Mouse (Mus musculus) myocyte (in vitro differentiated cells): ENCODE results near the gene Actn4. TPM values are rescaled to one million over a fixed set of nuclear protein-coding genes. Genes with fewer than 3 reads are reported as not detected.

Experiments
- H3K27me3 ChIP-seq: one replicate; pipeline ENCODE4 v1.6.1; 2011; ENCODE audit not compliant: control insufficient read depth, insufficient read depth, insufficient read length
- H3K36me3 ChIP-seq: one replicate; pipeline ENCODE4 v1.6.1; 2011; ENCODE audit not compliant: control insufficient read depth, insufficient read depth
- H3K4me2 ChIP-seq: one replicate; pipeline ENCODE4 v1.6.1; 2011; ENCODE audit warnings: low read depth, control low read depth
- H3K4me3 ChIP-seq: one replicate; pipeline ENCODE4 v1.5.1; 2011; ENCODE audit warnings: mild to moderate bottlenecking, control low read depth, moderate library complexity
- H3K79me2 ChIP-seq: one replicate; pipeline ENCODE4 v1.6.1; 2011; ENCODE audit not compliant: control insufficient read depth, insufficient read depth
- H3ac ChIP-seq: one replicate; pipeline ENCODE4 v1.6.1; 2011; ENCODE audit not compliant: control insufficient read depth, insufficient read length
- CEBPB ChIP-seq: IDR thresholded peaks from 2 replicates; pipeline ENCODE4 v1.6.1; 2011; ENCODE audit warnings: mild to moderate bottlenecking, moderate library complexity; ENCODE audit not compliant: poor library complexity, insufficient read depth, severe bottlenecking
- E2F4 ChIP-seq: IDR thresholded peaks from one replicate; pipeline ENCODE4 v1.6.1; 2011; ENCODE audit warnings: mild to moderate bottlenecking, control low read depth, moderate library complexity; ENCODE audit not compliant: insufficient read depth
- MAX ChIP-seq: IDR thresholded peaks from one replicate; pipeline ENCODE4 v1.6.1; 2011; ENCODE audit warnings: low read depth, mild to moderate bottlenecking, control low read depth
- MYOD1 ChIP-seq, 3 experiments: IDR thresholded peaks; one replicate each; pipeline ENCODE4 v1.6.1; 2011; ENCODE audit warnings: control low read depth in 2 of 3, low read depth in 2 of 3, mild to moderate bottlenecking in 2 of 3, moderate library complexity in 1 of 3; ENCODE audit not compliant: insufficient read length in 2 of 3, control insufficient read depth in 1 of 3
- MYOG ChIP-seq, 3 experiments: IDR thresholded peaks; one replicate each; pipeline ENCODE4 v1.6.1; 2011; ENCODE audit warnings: control low read depth in 2 of 3, low read depth in 2 of 3, mild to moderate bottlenecking in 2 of 3; ENCODE audit not compliant: insufficient read length in 2 of 3, control insufficient read depth in 1 of 3, insufficient read depth in 1 of 3
- POLR2A ChIP-seq: IDR thresholded peaks from one replicate; pipeline ENCODE4 v1.6.1; 2011; ENCODE audit warnings: low read depth, mild to moderate bottlenecking, control low read depth, moderate library complexity; ENCODE audit not compliant: insufficient read length
- POLR2AphosphoS2 ChIP-seq: IDR thresholded peaks from one replicate; pipeline ENCODE4 v1.6.1; 2011; ENCODE audit warnings: low read depth, control low read depth; ENCODE audit not compliant: insufficient read length
- REST ChIP-seq: IDR thresholded peaks from one replicate; pipeline ENCODE4 v1.6.1; 2011; ENCODE audit warnings: mild to moderate bottlenecking, control low read depth, moderate library complexity; ENCODE audit not compliant: insufficient read depth, insufficient read length
- SRF ChIP-seq: IDR thresholded peaks from one replicate; pipeline ENCODE4 v1.6.1; 2011; ENCODE audit warnings: low read depth; ENCODE audit not compliant: control insufficient read depth, insufficient read length
- TCF12 ChIP-seq: IDR thresholded peaks from one replicate; pipeline ENCODE4 v1.6.1; 2011; ENCODE audit warnings: mild to moderate bottlenecking, control low read depth; ENCODE audit not compliant: poor library complexity, insufficient read depth, severe bottlenecking
- TCF3 ChIP-seq: IDR thresholded peaks from one replicate; pipeline ENCODE4 v1.6.1; 2011; ENCODE audit warnings: low read depth, control low read depth; ENCODE audit not compliant: insufficient read length
- USF1 ChIP-seq: IDR thresholded peaks from one replicate; pipeline ENCODE4 v1.6.1; 2011; ENCODE audit warnings: low read depth, mild to moderate bottlenecking, control low read depth, moderate library complexity
- polyA plus RNA-seq: library from polyadenylated mRNA; unstranded; fragments of >200 nt; fragmentation: generic; extraction: Trizol; gene quantifications from one replicate; pipeline ENCODE4 v1.2.1, GENCODE M21; 2012; ENCODE audit warnings: missing spikeins

Gene Actn4
- polyA plus RNA-seq, 1 experiment, result 270 TPM

GRCm38 (mm10) chr7:28958770-28959169 is 3.4 kb downstream of the Actn4 start:
- H3K4me3 ChIP-seq, result peak overlapping the region; percentile 56
- peaks cover 83% of the 10 kb centered on the region for H3K79me2 ChIP-seq
- no peaks in the 10 kb centered on the region for H3K27me3 ChIP-seq
- peak overlapping the region; percentile 83 for H3K4me2 ChIP-seq
- H3K36me3 ChIP-seq, result no peaks in the 10 kb centered on the region
- TF ChIP-seq E2F4 (no peak), REST (no peak), SRF (no peak), TCF12 (no peak), MAX (no peak)
- no peak overlapping the region for H3ac ChIP-seq

DNA sequence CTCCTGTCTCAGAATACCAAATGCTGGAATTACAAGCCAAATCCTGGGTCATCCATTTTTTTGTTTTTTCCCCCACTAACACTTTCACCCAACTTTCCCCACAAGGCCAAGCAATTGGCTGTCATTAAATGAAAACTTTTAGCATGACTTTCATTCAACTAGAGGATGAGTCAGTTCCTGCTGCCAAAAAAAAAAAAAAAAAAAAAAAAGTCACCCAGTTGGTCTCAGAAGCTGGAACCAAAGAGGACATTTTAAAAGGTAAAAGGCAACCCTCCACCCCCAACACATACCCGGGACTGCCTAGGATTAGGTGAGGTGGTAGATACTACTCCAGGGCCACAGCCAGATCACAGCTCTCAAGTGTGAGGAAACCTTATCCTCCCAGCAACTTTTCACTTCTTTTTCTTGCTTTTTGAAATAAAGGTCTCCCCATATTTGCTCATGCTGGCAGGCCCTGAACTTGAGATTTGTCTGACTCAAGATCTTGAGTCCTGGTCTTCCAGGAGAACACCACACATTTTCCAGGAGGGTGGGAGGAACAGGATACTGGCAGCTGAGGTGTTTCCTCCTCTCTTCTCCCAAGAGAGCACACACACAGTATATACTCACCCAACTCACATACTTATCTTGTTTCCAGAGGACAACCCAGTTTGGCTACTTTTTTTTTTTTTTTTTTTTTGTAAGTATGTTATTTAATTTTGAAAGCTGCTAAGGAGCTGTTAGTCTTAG is 4.0 kb downstream of the Actn4 start:
- Histone ChIP-seq H3ac (no peak overlapping the region), H3K4me2 (peak overlapping the region; percentile 83), H3K36me3 (no peaks in the 10 kb centered on the region), H3K79me2 (peaks cover 84% of the 10 kb centered on the region), H3K4me3 (peak overlapping the region; percentile 56), H3K27me3 (no peaks in the 10 kb centered on the region)
- TF ChIP-seq TCF3, result no peak
- TF ChIP-seq TCF12, result no peak
- no peak for TF ChIP-seq SRF
- no peak for TF ChIP-seq CEBPB
- TF ChIP-seq REST, result no peak
- no peak for TF ChIP-seq POLR2AphosphoS2

DNA sequence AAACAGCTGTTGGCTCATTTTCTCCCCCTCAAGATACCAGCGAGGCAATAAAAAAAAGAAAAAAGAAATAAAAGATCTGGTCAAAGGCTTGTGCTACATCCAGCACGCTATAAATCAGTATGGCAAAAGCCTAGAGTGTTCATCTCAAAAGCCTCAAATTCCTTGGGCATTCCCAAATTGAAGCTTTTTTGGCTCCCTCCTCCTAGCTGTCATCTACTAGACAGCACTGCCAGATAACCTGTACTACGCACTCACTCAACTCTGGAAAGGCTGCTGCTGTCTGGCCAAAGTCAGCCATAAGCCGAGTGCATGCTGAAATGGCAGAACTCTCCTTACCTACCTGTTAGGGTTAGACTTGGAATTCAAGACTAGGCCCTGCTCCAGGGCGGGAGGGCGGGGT is 4.9 kb downstream of the Actn4 start:
- peak overlapping the region; percentile 56 for H3K4me3 ChIP-seq
- no peaks in the 10 kb centered on the region for H3K36me3 ChIP-seq
- H3ac ChIP-seq, result no peak overlapping the region
- H3K27me3 ChIP-seq, result no peaks in the 10 kb centered on the region
- peak overlapping the region; percentile 83 for H3K4me2 ChIP-seq
- H3K79me2 ChIP-seq, result peaks cover 86% of the 10 kb centered on the region
- TF ChIP-seq MAX (no peak), POLR2A (no peak), REST (no peak), USF1 (no peak), MYOG (IDR thresholded peaks at IDR 0.05; ENCODE audit: control insufficient read depth in 1 of 3, insufficient read depth in 1 of 3, insufficient read length in 2 of 3, low read depth in 2 of 3) (no peak), TCF12 (no peak), SRF (no peak), CEBPB (no peak), MYOD1 (IDR thresholded peaks at IDR 0.05; ENCODE audit: control insufficient read depth in 1 of 3, insufficient read length in 2 of 3, low read depth in 2 of 3) (no peak), E2F4 (no peak), POLR2AphosphoS2 (no peak)

GRCm38 (mm10) chr7:28956270-28956669 is 5.9 kb downstream of the Actn4 start:
- no peaks in the 10 kb centered on the region for H3K27me3 ChIP-seq
- no peaks in the 10 kb centered on the region for H3K36me3 ChIP-seq
- peak overlapping the region; percentile 83 for H3K4me2 ChIP-seq
- TF ChIP-seq MYOD1 (IDR thresholded peaks at IDR 0.05; ENCODE audit: control insufficient read depth in 1 of 3, insufficient read length in 2 of 3, low read depth in 2 of 3) (no peak), TCF12 (no peak), E2F4 (no peak), REST (no peak), SRF (no peak), POLR2A (no peak), POLR2AphosphoS2 (no peak), USF1 (no peak), TCF3 (no peak), MYOG (IDR thresholded peaks at IDR 0.05; ENCODE audit: control insufficient read depth in 1 of 3, insufficient read depth in 1 of 3, insufficient read length in 2 of 3, low read depth in 2 of 3) (no peak), CEBPB (no peak), MAX (no peak)
- no peak overlapping the region for H3ac ChIP-seq
- no peak overlapping the region for H3K4me3 ChIP-seq
- peaks cover 88% of the 10 kb centered on the region for H3K79me2 ChIP-seq

DNA sequence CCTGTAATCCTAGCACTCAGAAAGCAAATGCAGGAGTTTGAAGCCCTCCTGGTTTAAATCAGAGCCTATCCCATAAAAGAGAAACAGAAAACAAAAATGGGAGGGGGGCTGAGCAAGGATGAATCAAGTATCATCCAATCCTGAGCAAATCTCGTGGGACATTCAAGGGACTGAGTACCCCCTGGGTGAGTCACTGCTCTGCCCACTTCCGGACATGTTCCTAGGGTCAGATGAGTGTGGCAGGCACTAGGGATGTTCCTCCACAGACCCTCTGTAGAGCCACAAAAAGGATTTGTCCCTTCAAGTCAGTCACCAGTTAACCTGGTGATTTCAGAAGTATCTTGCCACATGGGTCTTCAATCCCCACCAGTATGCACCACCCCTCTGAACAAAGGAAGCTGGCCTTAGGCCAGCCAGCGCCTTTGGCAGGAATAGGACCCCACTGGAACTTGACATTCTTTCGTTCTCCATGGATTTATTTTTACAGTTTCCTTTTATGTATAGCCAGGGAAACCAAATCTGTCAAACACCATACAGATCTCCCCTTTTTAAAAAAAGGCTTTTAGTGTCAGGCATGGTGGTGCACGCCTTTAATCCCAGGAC is 6.7 kb downstream of the Actn4 start:
- H3K4me2 ChIP-seq, result peak overlapping the region; percentile 83
- no peak overlapping the region for H3ac ChIP-seq
- peaks cover 88% of the 10 kb centered on the region for H3K79me2 ChIP-seq
- H3K36me3 ChIP-seq, result peaks cover under 1% of the 10 kb centered on the region
- TF ChIP-seq TCF12, result no peak
- no peak for TF ChIP-seq MAX
- no peak for TF ChIP-seq CEBPB
- TF ChIP-seq POLR2AphosphoS2, result no peak
- no peak for TF ChIP-seq TCF3
- no peak for TF ChIP-seq USF1
- no peak for TF ChIP-seq MYOG (IDR thresholded peaks at IDR 0.05; ENCODE audit: control insufficient read depth in 1 of 3, insufficient read depth in 1 of 3, insufficient read length in 2 of 3, low read depth in 2 of 3)
- TF ChIP-seq SRF, result no peak
- TF ChIP-seq POLR2A, result no peak
- no peak for TF ChIP-seq REST
- no peak for TF ChIP-seq E2F4
- no peak overlapping the region for H3K4me3 ChIP-seq
- no peaks in the 10 kb centered on the region for H3K27me3 ChIP-seq
